Mouse (Mus musculus) G1E (cell line): ENCODE results near the gene Cdh24. TPM values are rescaled to one million over a fixed set of nuclear protein-coding genes. Genes with fewer than 3 reads are reported as not detected.

Source experiments
- ATAC-seq: 2 replicates; pipeline ENCODE4 v1.8.0; 2016; ENCODE audit warnings: mild to moderate bottlenecking; ENCODE audit not compliant: insufficient number of reproducible peaks, poor library complexity, low FRiP score, severe bottlenecking; ENCODE audit errors: extremely low read depth
- DNase-seq: peaks from one replicate; pipeline ENCODE4 v3.0.0; 2012; ENCODE audit warnings: low spot score
- H3K27me3 ChIP-seq: 2 replicates; pipeline ENCODE4 v1.6.1; 2012; ENCODE audit warnings: mild to moderate bottlenecking, low read length, inconsistent platforms; ENCODE audit not compliant: insufficient read depth
- H3K36me3 ChIP-seq: replicated peaks from 2 replicates; pipeline ENCODE3; 2012; ENCODE audit warnings: mild to moderate bottlenecking, inconsistent platforms
- H3K4me1 ChIP-seq: 2 replicates; pipeline ENCODE4 v1.6.1; 2012; ENCODE audit warnings: low read depth, low read length, inconsistent platforms, mixed read lengths; ENCODE audit not compliant: insufficient read depth
- H3K4me3 ChIP-seq: 2 replicates; pipeline ENCODE4 v1.5.1; 2012; ENCODE audit warnings: low read depth, mild to moderate bottlenecking, inconsistent platforms, low read length, moderate library complexity, mixed read lengths
- H3K9me3 ChIP-seq: replicated peaks from 2 replicates; pipeline ENCODE4 v1.6.1; 2012; ENCODE audit warnings: inconsistent platforms
- CTCF ChIP-seq: IDR thresholded peaks from 2 replicates; pipeline ENCODE4 v1.5.1; 2012; ENCODE audit warnings: low read depth, low read length, inconsistent platforms, mixed read lengths
- GATA1 ChIP-seq: IDR thresholded peaks from 2 replicates; pipeline ENCODE4 v1.6.1; 2012; ENCODE audit warnings: borderline replicate concordance, low read length, inconsistent platforms, mixed read lengths
- GATA2 ChIP-seq: IDR thresholded peaks from 2 replicates; pipeline ENCODE4 v1.6.1; 2012; ENCODE audit warnings: low read depth, low read length, inconsistent platforms, borderline replicate concordance
- POLR2AphosphoS5 ChIP-seq: IDR thresholded peaks from 2 replicates; pipeline ENCODE4 v1.6.1; 2012; ENCODE audit warnings: low read depth, low read length, inconsistent platforms; ENCODE audit not compliant: insufficient replicate concordance
- TAL1 ChIP-seq: conservative IDR thresholded peaks from 2 replicates; pipeline ENCODE4 v1.6.1; 2012; ENCODE audit warnings: low read depth, low read length, inconsistent platforms, mixed read lengths
- polyA plus RNA-seq: library from polyadenylated mRNA; stranded (reverse); fragments of >175 nt; gene quantifications from 2 replicates; pipeline ENCODE4 v1.2.3, GENCODE M21; 2012
- total RNA-seq, 2 experiments: library from RNA; stranded (forward) in 1 of 2; stranded (reverse) in 1 of 2; fragments of 200-1000 nt in 1 of 2; fragments of >200 nt in 1 of 2; fragmentation: Nextera tagmentation in 1 of 2; gene quantifications; 2 replicates each; pipeline ENCODE4 v1.2.3; 2014 to 2017

The Cdh24 gene
- total and polyA plus RNA-seq, 3 experiments: 0.11 to 1.8 (median 0.68) TPM

GRCm38 (mm10) chr14:54629797-54630196 is 11.4 kb downstream of the Cdh24 start:
- ATAC-seq: 0 out of 2 replicates have a peak, but pooled peaks have one; percentile 37
- DNase-seq: peak; percentile 59
- H3K36me3 ChIP-seq: peaks cover 26% of the 10 kb centered on the region
- peaks cover 47% of the 10 kb centered on the region for H3K4me1 ChIP-seq
- TF ChIP-seq CTCF (no peak), GATA1 (no peak), POLR2AphosphoS5 (no peak), TAL1 (no peak), GATA2 (no peak)
- H3K9me3 ChIP-seq: 0 out of 2 replicates have a peak, but pooled peaks cover 3% of the 10 kb centered on the region
- peaks cover 27% of the 10 kb centered on the region for H3K27me3 ChIP-seq
- H3K4me3 ChIP-seq: no peak overlapping the region

- no peak for DNase-seq
- H3K4me3 ChIP-seq: no peak overlapping the region
- peaks cover 50% of the 10 kb centered on the region for H3K4me1 ChIP-seq
- peaks cover 17% of the 10 kb centered on the region for H3K36me3 ChIP-seq
- 0 out of 2 replicates have a peak, but pooled peaks cover 3% of the 10 kb centered on the region for H3K9me3 ChIP-seq
- ATAC-seq: no peak
- H3K27me3 ChIP-seq: peaks cover 28% of the 10 kb centered on the region
- TF ChIP-seq CTCF (no peak), GATA2 (no peak), GATA1 (no peak), POLR2AphosphoS5 (no peak), TAL1 (no peak)
These were observed 13.1 kb downstream of the Cdh24 start for GRCm38 (mm10) chr14:54628103-54628502.

- Histone ChIP-seq H3K9me3 (no peaks in the 10 kb centered on the region), H3K4me1 (peaks cover 36% of the 10 kb centered on the region), H3K27me3 (peaks cover 28% of the 10 kb centered on the region), H3K4me3 (no peak overlapping the region), H3K36me3 (no peaks in the 10 kb centered on the region)
- ATAC-seq (no peak), DNase-seq (no peak)
- TF ChIP-seq CTCF (no peak), POLR2AphosphoS5 (no peak), TAL1 (no peak), GATA1 (no peak), GATA2 (no peak)
These were observed 16.2 kb downstream of the Cdh24 start for GRCm38 (mm10) chr14:54624976-54625375.

GRCm38 (mm10) chr14:54623334-54623733 is 17.8 kb downstream of the Cdh24 start:
- ATAC-seq (no peak), DNase-seq (peak; percentile 55)
- no peaks in the 10 kb centered on the region for H3K36me3 ChIP-seq
- no peak for TF ChIP-seq POLR2AphosphoS5
- TF ChIP-seq GATA1: no peak
- TF ChIP-seq CTCF: no peak
- no peak for TF ChIP-seq TAL1
- no peak for TF ChIP-seq GATA2
- no peak overlapping the region; the same call in 1 of the 2 replicates for H3K4me3 ChIP-seq
- H3K4me1 ChIP-seq: peaks cover 27% of the 10 kb centered on the region
- no peaks in the 10 kb centered on the region; the same call in 1 of the 2 replicates for H3K9me3 ChIP-seq
- peaks cover 27% of the 10 kb centered on the region for H3K27me3 ChIP-seq

- Histone ChIP-seq H3K27me3 (peaks cover 15% of the 10 kb centered on the region), H3K36me3 (peaks cover 3% of the 10 kb centered on the region), H3K4me3 (no peak within 1 kb of the TSS), H3K4me1 (peaks cover 30% of the 10 kb centered on the region), H3K9me3 (no peaks in the 10 kb centered on the region; the same call in 1 of the 2 replicates)
- no peak for TF ChIP-seq TAL1
- no peak for TF ChIP-seq GATA2
- TF ChIP-seq POLR2AphosphoS5: no peak
- no peak for TF ChIP-seq CTCF
- TF ChIP-seq GATA1: no peak
- DNase-seq: no peak
- no peak for ATAC-seq
These were observed 20.0 kb downstream of the Cdh24 start, which contains the start of gene Psmb11 for GRCm38 (mm10) chr14:54621133-54621532. TSS of gene Psmb11 (plus strand) at chr14:54621433.

GRCm38 (mm10) chr14:54617897-54618365 is 23.2 kb downstream of the Cdh24 start, which contains the start of gene Psmb5:
TSS of gene Psmb5 (minus strand) at chr14:54618022.
- H3K27me3 ChIP-seq: no peaks in the 10 kb centered on the region
- DNase-seq: no peak
- TF ChIP-seq GATA1: no peak
- TF ChIP-seq CTCF: no peak
- TF ChIP-seq POLR2AphosphoS5: no peak
- TF ChIP-seq TAL1: no peak
- no peak for TF ChIP-seq GATA2
- H3K4me1 ChIP-seq: peaks cover 22% of the 10 kb centered on the region
- no peaks in the 10 kb centered on the region; the same call in 1 of the 2 replicates for H3K9me3 ChIP-seq
- peaks cover 28% of the 10 kb centered on the region for H3K36me3 ChIP-seq
- peak; percentile 84 for ATAC-seq
- H3K4me3 ChIP-seq: peak within 1 kb of the TSS; percentile 77
